Comparison of ENCODE assay signal across 8 mouse cellular contexts in genomic region chr7:81572610-81573268, GRCm38 (mm10). TPM values are rescaled to one million over a fixed set of nuclear protein-coding genes. Genes with fewer than 3 reads are reported as not detected.
DNase-seq lines count a peak whose midpoint lies in the region; ATAC-seq and TF ChIP-seq lines count a peak whose summit lies in the region.

No protein-coding gene starts in this region.

- no peak overlapping the region for H3K9ac ChIP-seq in forebrain, embryonic 16.5 days (replicated peaks; ENCODE audit: low read depth, low read length)
- peak overlapping the region; percentile 93 for H3K9ac ChIP-seq in liver, embryonic 15.5 days

- H3K4me2 ChIP-seq in forebrain, embryonic 16.5 days (ENCODE audit: low read length) = peak overlapping the region; percentile 67
- peak overlapping the region; percentile 78 for H3K4me2 ChIP-seq in liver, embryonic 15.5 days

- peak overlapping the region; percentile 89 for H3K4me3 ChIP-seq in erythroblast, embryonic 14.5 days (replicated peaks)
- H3K4me3 ChIP-seq in E14TG2a.4 (replicated peaks; ENCODE audit: low read length) = 0 out of 2 replicates have a peak overlapping the region, but pooled peaks have one; percentile 90
- peak overlapping the region; percentile 79; the same call in 1 of the 2 replicates for H3K4me3 ChIP-seq in forebrain, embryonic 16.5 days (replicated peaks; ENCODE audit: low read length)
- H3K4me3 ChIP-seq in liver, embryonic 15.5 days (replicated peaks) = peak overlapping the region; percentile 90

- no peak for ATAC-seq in erythroblast, adult 5-6 weeks (replicated peaks; ENCODE audit: low FRiP score, poor library complexity, severe bottlenecking)
- no peak for ATAC-seq in forebrain, embryonic 16.5 days
- ATAC-seq in liver, embryonic 15.5 days (ENCODE audit: insufficient read depth) = no peak

- TF ChIP-seq CTCF in E14TG2a.4 (conservative IDR thresholded peaks at IDR 0.05; ENCODE audit: low read length) = no peak

- H3K36me3 ChIP-seq in erythroblast, embryonic 14.5 days (ENCODE audit: control insufficient read depth) = peaks cover 43% of the 10 kb centered on the region
- H3K36me3 ChIP-seq in E14TG2a.4 (ENCODE audit: insufficient read depth, low read length) = peaks cover 22% of the 10 kb centered on the region
- no peaks in the 10 kb centered on the region for H3K36me3 ChIP-seq in forebrain, embryonic 16.5 days (ENCODE audit: control insufficient read depth, insufficient read depth)
- H3K36me3 ChIP-seq in liver, embryonic 15.5 days (replicated peaks) = peaks cover 30% of the 10 kb centered on the region

- peaks cover 40% of the 10 kb centered on the region for H3K4me1 ChIP-seq in erythroblast, embryonic 14.5 days (ENCODE audit: control insufficient read depth)
- H3K4me1 ChIP-seq in E14TG2a.4 (replicated peaks; ENCODE audit: low read depth, low read length) = peaks cover 27% of the 10 kb centered on the region
- peaks cover 17% of the 10 kb centered on the region for H3K4me1 ChIP-seq in forebrain, embryonic 16.5 days (replicated peaks; ENCODE audit: control insufficient read depth, insufficient read depth, low read length)
- peaks cover 28% of the 10 kb centered on the region for H3K4me1 ChIP-seq in liver, embryonic 15.5 days (replicated peaks)

- H3K9me3 ChIP-seq in erythroblast, embryonic 14.5 days (ENCODE audit: control insufficient read depth, low read length) = no peaks in the 10 kb centered on the region
- no peaks in the 10 kb centered on the region for H3K9me3 ChIP-seq in E14TG2a.4 (ENCODE audit: low read length)
- H3K9me3 ChIP-seq in forebrain, embryonic 16.5 days (ENCODE audit: control insufficient read depth, low read length) = no peaks in the 10 kb centered on the region
- H3K9me3 ChIP-seq in liver, embryonic 15.5 days (replicated peaks) = no peaks in the 10 kb centered on the region

- DNase-seq in frontal cortex, adult 2 months (ENCODE audit: extremely low spot score in 1 of 2, low spot score in 1 of 2) = no peak
- DNase-seq in cerebellum, adult 18-20 months = no peak
- no peak for DNase-seq in thymus, postnatal 4 days

- no peak overlapping the region for H3K27ac ChIP-seq in forebrain, embryonic 16.5 days (ENCODE audit: low read length)
- peak overlapping the region; percentile 97 for H3K27ac ChIP-seq in liver, embryonic 15.5 days (replicated peaks)

- 75% methylated on average over 6 of the region's 6 CpGs for WGBS in forebrain, embryonic 16.5 days
- WGBS in liver, embryonic 15.5 days (ENCODE audit: insufficient replicate concordance) = 41% methylated on average over 6 of the region's 6 CpGs

- H3K27me3 ChIP-seq in erythroblast, embryonic 14.5 days (ENCODE audit: control insufficient read depth) = no peaks in the 10 kb centered on the region
- peaks cover 5% of the 10 kb centered on the region for H3K27me3 ChIP-seq in E14TG2a.4 (ENCODE audit: insufficient read depth, low read length)
- H3K27me3 ChIP-seq in forebrain, embryonic 16.5 days (replicated peaks; ENCODE audit: control insufficient read depth, insufficient read depth, low read length) = no peaks in the 10 kb centered on the region
- H3K27me3 ChIP-seq in liver, embryonic 15.5 days = no peaks in the 10 kb centered on the region

RNA-seq across cellular contexts. Expression of gene Whamm, which starts 1.7 kb away (rescaled TPM):
- 3.9 and 4.5 TPM in 2 replicates for polyA plus RNA-seq in erythroblast, embryonic 14.5 days (2012)
- 19.4 and 22.3 TPM in 2 replicates for total RNA-seq in erythroblast, adult 5-6 weeks (2015; ENCODE audit: low replicate concordance)
- 40.6 and 47.5 TPM in 2 replicates for total RNA-seq in erythroblast, adult 5-6 weeks (2017; ENCODE audit: low replicate concordance)
- 3.6 and 6.0 TPM in 2 replicates for polyA plus RNA-seq in forebrain, embryonic 16.5 days (2015; fragmentation: Nextera tagmentation; extraction: Ambion mirVana)
- polyA plus RNA-seq in liver, embryonic 15.5 days (2015; fragmentation: Nextera tagmentation; extraction: Ambion mirVana) = 4.9 and 5.2 TPM in 2 replicates
- polyA plus RNA-seq in frontal cortex, adult 2 months (2012; rRNA removed) = 21.4 and 24.2 TPM in 2 replicates

RNA-seq across cellular contexts. Expression of gene Fsd2, which starts 6.0 kb away (rescaled TPM):
- polyA plus RNA-seq in erythroblast, embryonic 14.5 days (2012) = not detected in 2 replicates
- 0.84 TPM in 1 of 2 replicates, not detected in the other for total RNA-seq in erythroblast, adult 5-6 weeks (2015; ENCODE audit: low replicate concordance)
- 0.28 and 0.34 TPM in 2 replicates for total RNA-seq in erythroblast, adult 5-6 weeks (2017; ENCODE audit: low replicate concordance)
- 0.25 and 0.46 TPM in 2 replicates for polyA plus RNA-seq in forebrain, embryonic 16.5 days (2015; fragmentation: Nextera tagmentation; extraction: Ambion mirVana)
- polyA plus RNA-seq in liver, embryonic 15.5 days (2015; fragmentation: Nextera tagmentation; extraction: Ambion mirVana) = 0.31 and 0.47 TPM in 2 replicates
- 0.22 and 0.25 TPM in 2 replicates for polyA plus RNA-seq in frontal cortex, adult 2 months (2012; rRNA removed)
